Mouse (Mus musculus): ENCODE measurements at regions not wholly inside any gene's neighbourhood (a gene's known extent, or its start where the extent isn't known, plus 50 kb on each side); places are given as distances from the start of the nearest gene placed in this dataset.

GRCm38 (mm10) chr10:126815730-126816129, 85.4 kb downstream of the Atp23 start:
- DNase-seq (ENCODE audit: extremely low spot score in 1 of 2, low spot score in 1 of 2), result peak; percentile 41 to 48

GRCm38 (mm10) chr10:126814968-126815367, 86.2 kb downstream of the Atp23 start:
- no peak for DNase-seq (ENCODE audit: extremely low spot score in 1 of 2, low spot score in 1 of 2)

- DNase-seq (ENCODE audit: extremely low spot score in 1 of 2, low spot score in 1 of 2), result no peak
Measured at GRCm38 (mm10) chr10:126813051-126813593, 88.0 kb downstream of the Atp23 start.

GRCm38 (mm10) chr10:126812243-126812755, 88.9 kb downstream of the Atp23 start:
- DNase-seq (ENCODE audit: extremely low spot score in 1 of 2, low spot score in 1 of 2), result no peak

- no peak for DNase-seq (ENCODE audit: extremely low spot score in 1 of 2, low spot score in 1 of 2)
Measured at GRCm38 (mm10) chr10:126810346-126811095, 90.6 kb downstream of the Atp23 start.

DNA sequence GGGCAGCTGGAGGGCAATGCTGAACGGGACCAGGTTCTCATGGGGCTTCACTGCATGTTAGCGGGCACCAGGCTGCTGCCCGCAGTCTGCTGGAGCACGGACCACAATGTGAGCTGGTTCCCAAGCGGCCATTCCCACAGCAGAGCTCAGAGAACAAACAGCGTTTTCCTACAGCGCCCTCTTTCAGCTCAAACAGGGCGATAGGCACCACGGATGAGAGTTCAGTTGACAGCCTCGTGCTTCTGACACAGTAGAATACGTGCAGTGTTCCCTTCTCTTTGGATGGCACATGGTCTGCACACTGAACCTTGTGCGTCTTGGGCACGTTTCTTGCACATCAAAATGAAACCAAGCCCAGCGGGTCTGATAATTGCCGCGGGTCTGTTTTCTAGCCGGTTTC, 91.6 kb downstream of the Atp23 start:
- DNase-seq (ENCODE audit: extremely low spot score in 1 of 2, low spot score in 1 of 2), result peak; percentile 29 to 35

GRCm38 (mm10) chr10:126806881-126807280, 94.3 kb downstream of the Atp23 start:
- DNase-seq (ENCODE audit: extremely low spot score in 1 of 2, low spot score in 1 of 2), result no peak

GRCm38 (mm10) chr10:126802732-126803131, 98.4 kb downstream of the Atp23 start:
- DNase-seq (ENCODE audit: extremely low spot score in 1 of 2, low spot score in 1 of 2), result no peak

GRCm38 (mm10) chr10:126799393-126799792, 101.8 kb downstream of the Atp23 start:
- peak in 1 of 2 experiments; percentile 37 for DNase-seq (ENCODE audit: extremely low spot score in 1 of 2, low spot score in 1 of 2)

GRCm38 (mm10) chr10:126793136-126793535, 108.0 kb downstream of the Atp23 start:
- no peak for DNase-seq (ENCODE audit: extremely low spot score in 1 of 2, low spot score in 1 of 2)

DNA sequence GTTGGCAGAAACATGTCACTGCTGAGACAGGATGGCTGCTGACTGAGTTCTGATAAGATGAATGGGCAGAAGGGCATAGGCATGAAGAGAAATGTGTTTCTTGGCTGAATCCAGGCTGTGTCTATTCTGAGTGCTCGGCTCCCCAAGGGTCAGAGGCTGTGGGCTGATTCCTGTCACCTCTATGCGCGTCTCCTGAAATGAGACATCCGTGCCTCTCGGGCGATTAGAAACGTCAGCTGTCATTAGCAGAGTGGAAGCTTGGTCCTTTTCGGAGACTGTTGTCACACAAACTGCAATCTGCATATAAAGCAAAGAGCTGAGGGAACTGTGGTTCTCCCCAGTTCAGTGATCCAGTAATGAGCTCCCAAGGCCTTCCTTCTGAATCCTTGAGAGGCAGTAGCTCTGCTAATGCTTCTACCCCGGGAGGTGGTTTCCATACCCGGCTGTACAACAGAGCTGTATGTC, 108.8 kb downstream of the Atp23 start:
- no peak for DNase-seq (ENCODE audit: extremely low spot score in 1 of 2, low spot score in 1 of 2)

DNA sequence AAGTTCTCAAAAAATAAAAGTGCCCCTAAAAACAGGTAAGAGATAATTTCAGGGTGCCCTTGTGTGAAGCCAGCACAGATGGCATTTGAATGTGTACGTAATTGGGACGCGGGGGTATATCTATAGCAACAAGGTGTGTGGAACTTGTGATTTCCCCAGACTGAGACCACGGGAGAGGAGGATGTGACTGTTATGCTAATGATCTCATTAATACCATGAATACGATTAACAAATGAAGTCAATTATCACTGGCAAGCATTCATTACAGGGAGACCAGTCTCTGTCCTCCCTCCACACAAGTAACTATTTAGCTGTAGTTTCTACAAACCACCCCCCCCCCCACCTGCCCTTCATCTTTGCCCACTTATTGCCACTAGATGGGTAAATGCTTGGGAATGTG, 112.9 kb downstream of the Atp23 start:
- no peak for DNase-seq (ENCODE audit: extremely low spot score in 1 of 2, low spot score in 1 of 2)

DNA sequence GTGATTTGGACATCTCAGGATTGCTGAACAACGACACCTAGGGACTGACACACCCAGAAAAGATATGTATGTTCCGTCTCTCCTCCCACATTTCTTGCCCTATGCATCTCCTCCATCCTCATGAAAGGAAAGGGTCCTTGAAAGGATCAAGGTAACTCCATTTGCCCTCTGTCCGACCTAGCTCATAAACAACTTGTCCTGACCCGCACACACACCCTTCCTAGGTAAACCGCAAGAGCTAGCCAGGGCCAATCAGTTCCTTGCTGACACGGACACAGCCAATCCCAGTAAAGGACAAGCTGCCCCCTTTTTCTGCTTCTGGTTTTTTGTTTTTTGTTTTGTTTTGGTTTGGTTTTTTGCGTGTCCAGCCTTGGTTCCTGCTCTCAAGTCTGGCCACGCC, 118.0 kb downstream of the Atp23 start:
- DNase-seq (ENCODE audit: extremely low spot score in 1 of 2, low spot score in 1 of 2), result no peak

DNA sequence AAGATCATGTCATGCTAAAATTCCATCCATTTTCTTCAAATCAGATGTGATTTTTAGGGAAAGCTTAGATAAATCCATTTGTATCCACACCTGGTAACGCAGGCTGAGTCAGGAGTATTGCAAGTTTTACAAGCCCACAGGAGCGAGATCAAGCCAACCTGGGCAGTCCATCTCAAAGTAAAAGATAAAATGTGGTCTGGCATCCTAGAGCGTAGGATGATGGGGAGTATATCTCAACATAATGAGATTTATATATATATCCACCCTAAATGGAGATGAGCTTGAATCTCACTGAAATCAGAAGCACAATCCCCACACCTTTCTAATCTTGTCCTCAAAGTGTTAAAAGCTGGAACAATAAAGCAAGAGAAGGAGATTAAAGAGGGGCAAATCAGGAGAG, 124.6 kb downstream of the Atp23 start:
- DNase-seq (ENCODE audit: extremely low spot score in 1 of 2, low spot score in 1 of 2), result no peak

DNA sequence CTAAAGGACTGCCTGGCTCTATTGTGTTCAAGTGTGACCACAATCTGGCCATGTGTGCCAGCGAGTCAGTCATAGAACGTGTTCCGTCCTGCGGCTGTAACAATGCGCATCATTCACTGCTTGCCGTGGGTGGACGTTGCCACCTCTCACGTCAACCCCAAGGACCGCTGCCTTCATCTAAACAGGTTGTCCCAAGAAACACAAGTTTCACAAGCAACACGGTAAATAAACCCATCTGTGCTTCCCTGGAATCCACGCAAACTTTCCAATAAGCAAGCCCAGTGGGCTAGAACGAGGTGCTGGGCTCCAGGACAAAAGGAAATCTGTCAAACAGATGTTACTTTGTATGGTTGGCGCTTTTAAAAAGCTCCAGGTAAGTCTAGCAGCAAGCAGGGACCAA, 125.2 kb downstream of the Atp23 start:
- DNase-seq (ENCODE audit: extremely low spot score in 1 of 2, low spot score in 1 of 2), result no peak

DNA sequence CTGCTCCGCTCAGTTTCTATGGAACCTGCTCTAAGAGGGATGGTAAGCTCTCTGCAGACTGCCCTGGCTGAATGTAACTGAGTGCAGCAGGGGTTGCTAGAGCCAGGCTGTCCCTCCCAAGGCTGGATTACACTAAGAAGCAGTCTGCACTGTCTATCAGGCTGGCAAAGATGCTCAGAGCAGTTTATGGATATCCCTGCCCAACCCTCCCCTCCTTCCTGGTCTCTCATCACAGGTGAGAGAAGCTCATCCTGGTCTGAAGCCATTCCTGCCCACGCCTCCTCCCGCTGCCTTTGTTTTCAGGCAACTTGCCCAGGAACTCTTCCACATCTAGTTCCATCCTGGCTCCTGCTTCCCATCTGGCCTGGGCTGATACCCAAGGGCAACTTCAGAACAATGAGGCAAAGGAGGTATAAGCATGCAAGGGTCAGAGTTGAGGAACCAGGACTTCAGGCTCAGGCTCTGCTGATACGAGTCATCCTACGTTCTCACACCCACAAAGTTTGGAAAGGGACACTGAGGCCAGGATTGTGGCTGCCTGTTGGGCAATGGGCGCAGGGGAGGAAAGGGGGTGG, 130.6 kb downstream of the Atp23 start:
- DNase-seq (ENCODE audit: extremely low spot score in 1 of 2, low spot score in 1 of 2), result no peak

DNA sequence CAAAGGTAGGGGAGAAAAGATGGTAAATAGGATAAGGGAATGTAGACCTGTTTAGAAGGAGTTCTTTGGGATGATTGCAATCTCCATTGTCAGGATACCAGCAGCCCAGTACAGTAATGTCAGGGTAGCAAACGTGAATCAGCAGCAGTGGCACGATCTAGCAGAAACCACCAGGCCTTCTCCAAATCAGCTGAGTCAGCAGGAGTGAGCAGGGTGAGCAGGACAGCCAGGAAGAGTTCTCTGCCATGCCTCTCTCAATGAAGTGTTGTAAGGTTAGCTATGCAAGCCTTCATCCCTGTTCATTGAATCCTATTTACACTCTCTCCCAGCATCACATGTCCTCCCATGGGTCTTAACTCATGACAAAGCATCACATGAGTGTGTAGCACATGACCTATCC, 135.5 kb downstream of the Atp23 start:
- no peak for DNase-seq (ENCODE audit: extremely low spot score in 1 of 2, low spot score in 1 of 2)

DNA sequence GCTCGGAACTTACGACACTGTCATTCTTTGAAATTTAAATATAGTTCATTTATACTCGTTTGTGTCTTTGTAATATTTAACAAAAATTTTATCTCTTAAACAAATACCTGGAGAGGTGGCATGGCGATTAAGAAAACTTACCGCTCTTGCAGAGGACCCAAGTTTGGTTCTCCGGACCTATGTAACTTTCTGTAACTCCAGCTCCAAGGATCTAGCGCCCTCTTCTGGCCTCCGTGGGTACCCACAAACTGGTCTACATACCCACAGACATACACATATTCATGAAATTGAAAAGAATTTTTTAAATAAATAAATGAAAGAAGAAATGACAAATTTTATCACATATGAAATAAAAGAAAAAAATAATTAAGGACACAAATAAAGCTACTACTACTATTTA, 136.4 kb downstream of the Atp23 start:
- DNase-seq (ENCODE audit: extremely low spot score in 1 of 2, low spot score in 1 of 2), result no peak

DNA sequence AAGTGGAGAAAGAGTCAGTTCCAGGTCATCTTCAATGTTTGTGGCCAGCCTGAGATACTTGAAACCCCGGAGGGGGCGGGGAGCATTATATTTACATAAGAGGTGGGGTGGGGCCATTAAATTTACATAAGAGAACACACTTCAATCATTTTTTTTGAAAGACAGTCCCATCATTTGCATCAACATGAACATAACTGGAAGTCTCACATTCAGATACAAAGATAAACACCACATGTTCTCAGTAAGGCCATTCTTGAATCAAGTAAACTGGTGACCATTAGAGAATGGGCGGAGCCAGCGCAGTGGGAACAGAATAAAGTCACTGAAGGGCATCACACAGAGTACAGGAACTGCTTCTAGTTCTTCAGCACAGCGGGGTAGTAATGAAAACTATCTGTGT, 137.2 kb downstream of the Atp23 start:
- DNase-seq (ENCODE audit: extremely low spot score in 1 of 2, low spot score in 1 of 2), result no peak

GRCm38 (mm10) chr10:126758682-126759081, 142.5 kb downstream of the Atp23 start:
- DNase-seq (ENCODE audit: extremely low spot score in 1 of 2, low spot score in 1 of 2), result no peak

DNA sequence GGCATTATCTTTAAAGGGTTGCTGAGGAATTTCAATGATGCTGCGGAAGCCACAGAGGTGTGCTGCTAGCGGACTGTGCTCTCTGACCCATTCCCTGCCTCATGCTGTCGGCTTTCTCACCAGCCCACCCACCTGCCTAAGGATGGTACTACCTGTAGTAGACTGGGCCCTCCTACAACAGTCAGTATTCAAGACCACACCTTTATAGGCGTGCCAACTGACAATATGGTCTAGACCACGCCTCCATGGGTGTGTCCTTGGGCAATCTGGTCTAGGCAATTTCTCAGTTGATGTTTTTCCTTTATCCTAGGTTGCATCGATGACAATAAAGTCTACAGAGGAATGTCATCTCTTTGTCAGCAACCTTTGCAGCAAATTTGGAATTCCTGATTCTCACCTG, 148.0 kb downstream of the Atp23 start:
- no peak for DNase-seq (ENCODE audit: extremely low spot score in 1 of 2, low spot score in 1 of 2)

GRCm38 (mm10) chr10:126752699-126753098, 148.5 kb downstream of the Atp23 start:
- DNase-seq (ENCODE audit: extremely low spot score in 1 of 2, low spot score in 1 of 2), result peak; percentile 23 to 43

All from layer of hippocampus, postnatal 25 days (tissue).